Mouse (Mus musculus) embryonic facial prominence, embryonic 10.5 days (tissue): Measurements from ENCODE around the gene Ncoa7. TPM values are rescaled to one million over a fixed set of nuclear protein-coding genes. Genes with fewer than 3 reads are reported as not detected.

Source experiments
- DNase-seq: peaks from one replicate; pipeline ENCODE4 v3.0.0-alpha.2; 2017; ENCODE audit warnings: low spot score
- H3K27ac ChIP-seq: fragments of 300-500 bp; sonication (generic); replicated peaks from 2 replicates; pipeline ENCODE4 v1.5.1; 2016; ENCODE audit warnings: mild to moderate bottlenecking
- H3K27me3 ChIP-seq: fragments of 300-500 bp; sonication (generic); replicated peaks from 2 replicates; pipeline ENCODE4 v1.6.1; 2016; ENCODE audit warnings: low read depth, mild to moderate bottlenecking; ENCODE audit not compliant: poor library complexity, severe bottlenecking
- H3K36me3 ChIP-seq: fragments of 300-500 bp; sonication (generic); replicated peaks from 2 replicates; pipeline ENCODE4 v1.6.1; 2016; ENCODE audit warnings: mild to moderate bottlenecking, moderate library complexity
- H3K4me1 ChIP-seq: fragments of 300-500 bp; sonication (generic); 2 replicates; pipeline ENCODE4 v1.6.1; 2016
- H3K4me3 ChIP-seq: fragments of 300-500 bp; sonication (generic); 2 replicates; pipeline ENCODE4 v1.5.1; 2016; ENCODE audit warnings: mild to moderate bottlenecking, moderate library complexity
- H3K9me3 ChIP-seq: fragments of 300-500 bp; sonication (generic); 2 replicates; pipeline ENCODE4 v1.6.1; 2016; ENCODE audit warnings: mild to moderate bottlenecking
- WGBS: fragments of 180-500 bp; shearing (Covaris S2); methylation state at CpG from one replicate; pipeline ENCODE4 v1.1.7; 2016; 5-methylcytosine and 5-hydroxymethylcytosine counted together
- polyA plus RNA-seq: library from polyadenylated mRNA; unstranded; fragments of >200 nt; fragmentation: Nextera tagmentation; extraction: Ambion mirVana; gene quantifications from 2 replicates; pipeline ENCODE4 v1.2.1, GENCODE M21; 2016

The Ncoa7 gene
- polyA plus RNA-seq, 1 experiment from 2014 or later = 8.8 TPM

DNA sequence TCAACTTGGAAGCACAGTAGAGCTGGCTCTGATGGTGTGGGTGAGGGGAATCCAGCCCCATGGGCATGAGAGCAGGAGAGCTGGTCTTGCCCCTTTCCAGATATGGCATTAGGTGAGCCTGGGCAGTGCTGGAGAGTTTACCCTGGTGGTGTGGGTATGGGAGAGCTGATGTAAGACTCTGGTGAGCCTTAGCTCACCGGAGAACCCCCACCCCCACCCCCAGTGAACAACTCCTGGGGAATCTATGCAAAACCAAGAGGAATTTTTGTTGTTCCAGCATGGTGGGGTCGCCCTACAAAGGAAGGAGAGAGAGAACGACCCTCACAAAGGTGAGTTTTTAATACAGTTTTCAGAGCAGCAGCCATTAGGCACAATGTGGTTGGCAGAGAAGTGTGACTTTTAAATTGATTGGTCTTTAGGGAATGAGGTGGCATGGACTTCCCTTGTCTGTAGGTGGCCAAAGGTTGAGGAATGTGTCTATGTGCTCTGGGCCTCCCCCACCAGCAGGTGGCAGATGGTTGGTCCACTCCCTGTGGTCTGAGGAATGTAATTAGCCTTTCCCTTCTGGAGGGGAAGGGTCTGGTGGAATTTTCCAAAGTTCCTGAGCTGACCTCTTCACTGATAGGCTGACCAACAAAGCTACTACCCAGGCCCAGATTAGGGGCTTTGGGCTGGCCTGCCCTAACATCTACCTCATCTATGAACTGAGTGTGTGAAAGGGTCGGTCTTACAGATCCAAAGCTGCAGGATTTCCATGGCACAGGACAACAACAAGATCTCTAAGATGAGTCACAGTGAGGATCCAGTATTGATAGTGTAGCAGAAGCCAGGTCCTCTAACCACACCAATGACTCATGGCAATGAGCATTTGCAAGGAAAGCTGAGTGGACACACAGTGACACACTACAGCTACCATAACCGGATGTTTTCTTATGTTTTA is 73.7 kb downstream of the Ncoa7 start:
- DNase-seq = peak; percentile 10

DNA sequence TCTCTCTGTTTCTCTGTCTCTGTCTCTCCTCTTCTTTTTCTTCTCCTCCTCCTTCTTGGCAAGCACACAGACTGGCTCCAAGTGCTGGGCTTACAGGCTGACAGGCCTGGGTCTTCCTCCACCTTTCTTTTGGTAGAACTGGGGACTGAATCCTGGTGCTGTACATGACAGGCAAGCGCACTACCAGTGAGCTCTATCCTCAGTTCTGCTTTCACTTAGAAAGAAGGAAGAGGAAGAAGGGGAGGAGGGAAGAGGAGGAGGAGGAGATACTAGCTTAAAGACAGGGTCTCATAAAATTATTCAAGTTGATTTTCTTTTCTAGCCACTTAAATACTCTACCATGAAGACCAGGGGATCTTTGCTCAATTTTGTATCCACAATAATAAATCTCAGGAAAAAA is 80.1 kb downstream of the Ncoa7 start:
- H3K4me1 ChIP-seq = no peaks in the 10 kb centered on the region
- 0 out of 2 replicates have a peak, but pooled peaks cover 5% of the 10 kb centered on the region for H3K36me3 ChIP-seq
- no peak for DNase-seq
- H3K27ac ChIP-seq = no peak overlapping the region
- H3K9me3 ChIP-seq = no peaks in the 10 kb centered on the region
- 96% methylated on average over 1 of the region's 1 CpGs for WGBS
- H3K27me3 ChIP-seq = no peaks in the 10 kb centered on the region
- no peak overlapping the region for H3K4me3 ChIP-seq

More for the DNA sequence above, 73.7 kb downstream of the Ncoa7 start:
- Histone ChIP-seq H3K9me3 (no peaks in the 10 kb centered on the region), H3K4me1 (no peaks in the 10 kb centered on the region), H3K4me3 (no peak overlapping the region), H3K27ac (no peak overlapping the region), H3K27me3 (no peaks in the 10 kb centered on the region), H3K36me3 (no peaks in the 10 kb centered on the region)
- 84% methylated on average over 5 of the region's 5 CpGs for WGBS

DNA sequence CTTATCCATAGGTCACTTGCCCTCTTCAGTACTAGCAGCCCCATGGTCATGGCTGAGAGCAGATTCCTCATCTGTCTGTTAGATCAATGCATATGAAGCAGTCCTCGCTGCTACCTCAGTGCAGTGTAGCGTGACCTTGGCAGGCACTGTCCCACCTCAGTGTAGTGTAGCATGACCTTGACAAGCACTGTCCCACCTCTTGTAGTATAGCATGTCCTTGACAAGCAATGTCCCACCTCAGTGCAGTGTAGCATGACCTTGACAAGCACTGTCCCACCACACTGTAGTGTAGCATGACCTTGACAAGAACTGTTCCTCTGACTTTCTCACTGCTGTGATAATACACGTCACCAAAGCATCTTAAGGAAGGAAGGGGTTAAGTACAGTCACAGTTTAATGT is 82.6 kb downstream of the Ncoa7 start:
- Histone ChIP-seq H3K27me3 (no peaks in the 10 kb centered on the region), H3K4me3 (no peak overlapping the region), H3K27ac (no peak overlapping the region), H3K4me1 (no peaks in the 10 kb centered on the region), H3K9me3 (no peaks in the 10 kb centered on the region), H3K36me3 (0 out of 2 replicates have a peak, but pooled peaks cover 5% of the 10 kb centered on the region)
- DNase-seq = no peak
- 89% methylated on average over 3 of the region's 3 CpGs for WGBS

DNA sequence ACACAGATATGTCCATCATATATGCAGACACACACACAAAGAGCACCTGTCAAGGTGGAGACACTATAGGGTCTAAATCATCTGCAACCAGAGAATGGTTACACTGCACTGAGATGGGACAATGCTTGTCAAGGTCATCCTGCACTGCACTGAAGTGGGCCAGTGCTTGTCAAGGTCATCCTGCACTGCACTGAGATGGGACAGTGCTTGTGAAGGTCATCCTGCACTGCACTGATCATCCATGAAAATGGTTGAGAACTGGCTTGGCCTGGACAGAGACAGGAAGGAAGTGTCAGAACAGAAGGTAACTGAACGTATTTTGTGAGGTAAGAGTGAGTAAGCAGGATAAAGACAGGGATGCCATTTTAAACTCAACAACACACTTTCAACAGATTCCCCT is 83.2 kb downstream of the Ncoa7 start:
- no peak for DNase-seq
- H3K4me3 ChIP-seq = no peak overlapping the region
- 81% methylated on average over 1 of the region's 1 CpGs for WGBS
- no peaks in the 10 kb centered on the region for H3K9me3 ChIP-seq
- H3K27me3 ChIP-seq = no peaks in the 10 kb centered on the region
- 0 out of 2 replicates have a peak, but pooled peaks cover 5% of the 10 kb centered on the region for H3K36me3 ChIP-seq
- H3K27ac ChIP-seq = no peak overlapping the region
- H3K4me1 ChIP-seq = no peaks in the 10 kb centered on the region

DNA sequence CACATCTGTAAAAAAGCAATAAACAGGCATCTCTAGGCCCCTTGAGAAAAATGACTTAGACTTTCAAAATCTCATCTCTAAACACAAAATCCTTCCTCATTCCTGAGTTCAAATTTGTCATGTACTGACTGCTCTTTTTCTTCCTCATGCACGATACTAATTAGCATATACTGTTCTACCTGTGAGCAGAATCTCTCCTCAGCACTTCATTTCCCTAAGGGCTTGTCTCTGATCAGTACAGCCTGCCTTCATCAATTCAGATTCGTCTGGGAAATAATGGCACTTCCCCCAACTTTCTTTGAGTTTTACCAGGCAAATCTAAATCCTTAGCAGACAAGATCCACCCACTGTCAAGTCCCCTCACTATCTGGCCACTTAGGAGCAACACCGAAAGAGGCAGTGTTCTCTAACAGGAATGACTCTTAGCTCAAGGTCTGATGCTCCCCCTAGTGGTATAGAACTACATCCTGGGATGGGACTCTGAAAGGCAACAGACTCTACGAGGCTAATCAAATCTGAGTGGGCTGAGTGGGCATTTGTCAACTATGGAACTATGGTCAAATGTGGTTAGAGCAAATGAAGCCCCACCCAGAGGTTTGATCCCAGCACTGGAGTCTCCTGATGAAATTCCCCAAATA is 84.3 kb downstream of the Ncoa7 start:
- DNase-seq = peak; percentile 39
- Histone ChIP-seq H3K4me3 (no peak overlapping the region), H3K27me3 (no peaks in the 10 kb centered on the region), H3K9me3 (no peaks in the 10 kb centered on the region), H3K36me3 (0 out of 2 replicates have a peak, but pooled peaks cover 5% of the 10 kb centered on the region), H3K4me1 (no peaks in the 10 kb centered on the region), H3K27ac (no peak overlapping the region)
- 28% methylated on average over 4 of the region's 4 CpGs for WGBS

DNA sequence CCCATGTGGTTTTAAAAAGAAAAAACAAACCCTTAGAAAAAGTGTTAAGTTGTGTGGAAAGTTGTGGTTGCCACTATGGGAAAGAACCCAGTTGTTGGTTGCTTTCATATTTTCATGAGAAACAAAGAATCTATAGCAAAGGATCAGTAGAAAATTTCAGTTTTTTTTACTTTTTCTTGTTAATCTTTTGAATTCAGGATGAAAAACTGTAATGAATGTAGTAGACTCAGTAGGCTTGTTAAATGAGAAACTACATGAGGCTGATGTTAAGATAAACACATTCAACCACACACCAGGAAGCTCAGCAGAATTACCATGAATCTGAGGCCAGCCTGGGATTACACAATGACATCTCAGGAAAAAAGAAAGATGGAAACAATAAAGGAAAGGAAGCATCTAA is 87.0 kb downstream of the Ncoa7 start:
- DNase-seq = no peak
- Histone ChIP-seq H3K27ac (no peak overlapping the region), H3K36me3 (0 out of 2 replicates have a peak, but pooled peaks cover 5% of the 10 kb centered on the region), H3K9me3 (no peaks in the 10 kb centered on the region), H3K4me3 (no peak overlapping the region), H3K27me3 (no peaks in the 10 kb centered on the region), H3K4me1 (no peaks in the 10 kb centered on the region)

DNA sequence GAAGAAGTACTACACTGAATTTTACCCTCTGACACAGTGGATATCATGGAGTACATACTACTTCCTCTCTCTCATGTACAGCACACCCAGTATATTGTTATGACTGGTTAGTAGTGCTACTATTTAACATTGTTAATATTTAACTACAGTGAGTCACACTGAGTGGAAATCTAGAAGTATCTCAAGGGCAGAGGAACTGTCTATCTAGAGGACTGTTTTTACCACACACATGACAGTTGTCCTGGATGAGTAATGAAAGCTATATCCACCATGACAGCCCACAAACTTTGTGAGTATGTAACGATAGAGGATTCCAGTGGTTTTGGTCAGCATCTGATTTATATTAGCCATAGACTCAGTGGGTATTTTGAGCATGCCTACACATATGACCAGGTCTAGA is 90.6 kb downstream of the Ncoa7 start:
- H3K27ac ChIP-seq = no peak overlapping the region
- 83% methylated on average over 1 of the region's 1 CpGs for WGBS
- no peak overlapping the region for H3K4me3 ChIP-seq
- H3K4me1 ChIP-seq = no peaks in the 10 kb centered on the region
- no peaks in the 10 kb centered on the region for H3K27me3 ChIP-seq
- H3K36me3 ChIP-seq = no peaks in the 10 kb centered on the region
- H3K9me3 ChIP-seq = no peaks in the 10 kb centered on the region
- DNase-seq = no peak

DNA sequence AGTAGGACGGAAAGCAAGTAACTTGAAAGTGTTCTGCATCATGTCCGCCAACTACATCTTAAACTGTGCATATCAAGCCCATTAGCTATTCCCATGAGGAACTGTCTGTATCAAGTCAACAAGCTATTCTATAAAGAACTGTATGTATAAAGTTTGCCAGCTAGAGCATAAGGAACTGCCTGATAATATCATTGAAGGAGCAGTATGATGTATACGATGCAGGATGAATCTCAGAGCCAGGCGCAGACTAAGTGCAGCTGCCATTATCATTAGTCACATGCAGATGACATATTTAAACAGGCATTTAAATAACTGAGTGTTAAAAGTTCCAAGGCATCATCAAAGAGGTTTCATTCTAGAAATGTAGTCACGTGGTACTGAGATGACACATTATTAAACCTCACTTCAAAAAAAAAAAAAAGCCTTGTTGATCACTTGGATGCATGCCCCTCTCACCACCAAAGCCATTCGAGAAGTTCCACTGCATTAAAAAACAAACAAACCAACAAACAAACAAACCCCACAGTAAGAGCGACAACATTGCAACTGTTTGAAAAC is 93.2 kb downstream of the Ncoa7 start:
- Histone ChIP-seq H3K36me3 (no peaks in the 10 kb centered on the region), H3K27me3 (no peaks in the 10 kb centered on the region), H3K9me3 (no peaks in the 10 kb centered on the region), H3K4me1 (no peaks in the 10 kb centered on the region), H3K27ac (no peak overlapping the region), H3K4me3 (no peak overlapping the region)
- no peak for DNase-seq
- WGBS = 92% methylated on average over 7 of the region's 7 CpGs

DNA sequence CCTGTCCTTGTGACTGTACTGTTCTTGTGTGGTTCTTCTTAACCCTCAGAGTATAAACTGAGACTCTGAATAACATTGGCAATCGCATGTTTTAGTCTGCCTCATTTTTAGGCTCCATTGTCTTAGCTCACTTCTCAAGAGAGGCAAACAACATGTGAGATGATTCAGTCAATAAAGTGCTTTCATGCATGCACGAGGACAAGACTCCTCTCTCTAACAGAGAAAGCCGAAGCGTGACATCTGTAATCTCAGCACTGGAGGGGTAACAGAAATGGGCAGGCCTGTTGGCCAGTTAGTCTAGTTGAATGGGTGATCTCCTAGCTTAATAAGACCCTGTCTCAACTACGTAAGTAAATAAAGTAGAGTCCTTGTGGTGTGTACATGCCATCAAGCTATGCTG is 95.1 kb downstream of the Ncoa7 start:
- no peaks in the 10 kb centered on the region for H3K27me3 ChIP-seq
- H3K36me3 ChIP-seq = no peaks in the 10 kb centered on the region
- no peak overlapping the region for H3K4me3 ChIP-seq
- H3K4me1 ChIP-seq = no peaks in the 10 kb centered on the region
- no peaks in the 10 kb centered on the region for H3K9me3 ChIP-seq
- H3K27ac ChIP-seq = no peak overlapping the region
- DNase-seq = no peak
- 90% methylated on average over 5 of the region's 5 CpGs for whole genome bisulfite sequencing

DNA sequence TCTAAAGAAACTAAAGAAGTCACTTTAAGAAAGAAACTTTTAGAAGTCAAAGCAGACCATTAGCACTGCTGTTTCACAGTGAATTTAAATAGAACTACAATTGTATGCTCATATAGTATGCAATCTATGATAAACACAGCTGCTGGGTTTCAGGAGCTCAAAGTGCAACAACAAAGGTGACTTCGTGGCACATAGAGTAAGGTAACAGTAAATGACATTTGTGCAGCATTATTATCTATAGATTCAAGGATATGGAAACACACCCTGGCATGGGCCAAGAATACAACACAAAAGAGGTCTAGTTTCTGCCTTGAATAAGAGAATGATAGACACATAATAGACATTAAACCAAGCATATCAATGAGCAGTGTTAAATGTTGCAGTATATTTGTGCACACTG is 100.5 kb downstream of the Ncoa7 start:
- Histone ChIP-seq H3K27ac (no peak overlapping the region), H3K36me3 (no peaks in the 10 kb centered on the region), H3K4me3 (no peak overlapping the region), H3K4me1 (no peaks in the 10 kb centered on the region), H3K9me3 (no peaks in the 10 kb centered on the region), H3K27me3 (no peaks in the 10 kb centered on the region)
- WGBS = 85% methylated on average over 1 of the region's 1 CpGs
- DNase-seq = no peak

DNA sequence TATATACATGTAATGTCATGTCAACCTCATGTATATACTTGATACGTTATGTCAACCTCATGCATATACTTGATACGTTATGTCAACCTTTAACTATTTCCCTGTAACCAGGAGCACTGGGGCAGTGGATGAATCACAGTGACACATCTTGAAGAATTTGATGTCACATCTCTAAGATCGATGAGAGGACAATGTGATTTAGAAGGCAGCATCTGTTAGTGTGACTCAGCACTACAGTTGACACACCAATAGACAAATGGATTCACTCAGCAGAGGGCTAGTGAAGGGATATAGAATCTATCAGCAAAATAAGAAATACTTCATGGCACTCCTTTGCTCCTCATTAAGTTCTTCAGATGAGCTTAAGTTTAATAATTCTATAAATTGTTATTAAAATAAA is 116.3 kb downstream of the Ncoa7 start:
- Histone ChIP-seq H3K27me3 (no peaks in the 10 kb centered on the region), H3K36me3 (peaks cover 20% of the 10 kb centered on the region), H3K9me3 (no peaks in the 10 kb centered on the region), H3K4me3 (no peak overlapping the region), H3K4me1 (no peaks in the 10 kb centered on the region), H3K27ac (no peak overlapping the region)
- 92% methylated on average over 3 of the region's 3 CpGs for WGBS
- no peak for DNase-seq

DNA sequence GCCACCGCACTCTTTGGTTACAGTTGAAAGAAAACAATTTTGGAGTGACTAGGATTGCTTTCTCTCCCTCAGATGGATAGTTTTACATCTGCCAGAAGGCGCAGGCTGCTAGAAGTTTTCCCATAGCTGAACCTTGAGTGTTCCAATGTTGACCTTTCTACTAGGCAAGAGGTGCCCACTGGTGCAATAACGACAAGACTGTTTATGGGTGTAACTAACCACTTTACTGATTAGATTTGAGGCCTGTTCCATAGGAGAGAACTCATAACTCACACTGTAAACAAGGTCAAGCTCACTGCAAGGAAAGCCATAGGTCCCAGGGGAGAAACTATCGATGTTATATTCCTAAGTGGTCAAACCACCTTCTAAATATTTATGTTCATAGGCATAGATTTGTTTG is 119.7 kb downstream of the Ncoa7 start:
- Histone ChIP-seq H3K4me3 (no peak overlapping the region), H3K4me1 (no peaks in the 10 kb centered on the region), H3K9me3 (no peaks in the 10 kb centered on the region), H3K27ac (no peak overlapping the region), H3K27me3 (no peaks in the 10 kb centered on the region), H3K36me3 (no peaks in the 10 kb centered on the region)
- WGBS = 91% methylated on average over 4 of the region's 4 CpGs
- DNase-seq = no peak

DNA sequence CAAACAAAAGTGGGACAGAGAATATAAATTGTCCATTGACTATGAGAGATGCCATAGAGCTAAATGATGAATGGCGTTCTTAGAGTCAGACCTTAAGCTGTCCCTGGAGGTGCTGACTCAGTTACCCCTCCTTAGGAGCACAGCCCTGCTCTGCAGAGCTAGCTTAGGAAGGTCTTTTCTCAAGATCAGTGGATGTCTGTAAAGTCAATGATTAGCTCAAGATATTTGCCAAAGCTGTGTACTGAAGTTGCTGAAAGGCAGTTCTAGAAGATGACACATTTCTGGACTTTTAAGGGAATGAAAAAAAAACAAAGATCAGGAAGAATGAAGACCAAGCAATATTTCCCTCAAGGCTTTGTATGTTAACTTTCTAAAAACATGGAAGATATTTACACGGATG is 123.4 kb downstream of the Ncoa7 start:
- Histone ChIP-seq H3K4me3 (no peak overlapping the region), H3K27ac (no peak overlapping the region), H3K36me3 (no peaks in the 10 kb centered on the region), H3K27me3 (no peaks in the 10 kb centered on the region), H3K9me3 (no peaks in the 10 kb centered on the region), H3K4me1 (no peaks in the 10 kb centered on the region)
- WGBS = 89% methylated on average over 2 of the region's 2 CpGs
- no peak for DNase-seq
